Mouse (Mus musculus) heart, adult 2 months (tissue): ENCODE measurements around the gene Aars2.

ENCODE experiments used
- CTCF ChIP-seq: fragments of 200-600 bp; IDR thresholded peaks from 2 replicates; pipeline ENCODE4 v1.8.1; 2022; ENCODE audit warnings: antibody characterized with exemption, mild to moderate bottlenecking, moderate library complexity
- EP300 ChIP-seq: fragments of 200-500 bp; IDR thresholded peaks from 2 replicates; pipeline ENCODE4 v1.6.1; 2011; ENCODE audit warnings: low read depth, low read length, control low read depth; ENCODE audit not compliant: insufficient read depth
- POLR2A ChIP-seq: fragments of 200-500 bp; IDR thresholded peaks from 2 replicates; pipeline ENCODE4 v1.6.1; 2011; ENCODE audit warnings: mild to moderate bottlenecking, low read depth, low read length, control low read depth; ENCODE audit not compliant: insufficient read depth

DNA sequence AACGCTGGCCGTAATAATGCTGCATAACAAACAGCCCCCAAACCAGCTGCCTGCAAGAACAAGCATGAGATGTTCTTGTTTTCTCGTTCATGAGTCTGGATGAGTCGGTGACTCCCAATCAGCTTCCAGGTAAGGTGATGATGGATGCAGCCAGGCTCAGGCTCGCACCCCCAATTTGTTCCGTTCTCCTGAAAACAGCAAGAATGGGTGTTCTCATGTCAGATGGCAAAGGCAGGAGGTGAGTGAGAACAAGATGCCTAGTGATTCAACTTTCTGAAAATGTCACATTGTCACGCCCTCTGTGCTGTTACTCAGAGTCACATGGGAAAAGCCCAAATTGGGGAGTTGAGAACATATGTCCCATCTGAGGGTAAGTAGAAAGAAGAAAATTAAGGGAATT is 21.1 kb upstream of the Aars2 start:
- TF ChIP-seq CTCF: no peak
- no peak for TF ChIP-seq POLR2A
- TF ChIP-seq EP300: no peak
